Mouse (Mus musculus) heart, embryonic 10.5 days (tissue): ENCODE data around the gene Gm13089. TPM values are rescaled to one million over a fixed set of nuclear protein-coding genes. Genes with fewer than 3 reads are reported as not detected.
"Not testable (repeated sequence)": the region's sequence is repeated elsewhere in the genome, so short reads cannot be mapped to it uniquely, and the experiment has no call there.

Experiments
- DNase-seq: peaks from one replicate; pipeline ENCODE4 v3.0.0-alpha.2; 2017; ENCODE audit warnings: low spot score
- H3K27ac ChIP-seq: fragments of 300-500 bp; sonication (generic); 2 replicates; pipeline ENCODE4 v1.5.1; 2016; ENCODE audit warnings: mild to moderate bottlenecking
- H3K27me3 ChIP-seq: fragments of 300-500 bp; sonication (generic); 2 replicates; pipeline ENCODE4 v1.6.1; 2016; ENCODE audit warnings: mild to moderate bottlenecking; ENCODE audit not compliant: poor library complexity, insufficient read depth, severe bottlenecking
- H3K36me3 ChIP-seq: fragments of 300-500 bp; sonication (generic); 2 replicates; pipeline ENCODE4 v1.6.1; 2016; ENCODE audit warnings: mild to moderate bottlenecking, moderate library complexity
- H3K4me1 ChIP-seq: fragments of 300-500 bp; sonication (generic); 2 replicates; pipeline ENCODE4 v1.6.1; 2016; ENCODE audit warnings: mild to moderate bottlenecking
- H3K4me3 ChIP-seq: fragments of 300-500 bp; sonication (generic); 2 replicates; pipeline ENCODE4 v1.5.1; 2016; ENCODE audit warnings: mild to moderate bottlenecking, moderate library complexity
- H3K9me3 ChIP-seq: fragments of 300-500 bp; sonication (generic); 2 replicates; pipeline ENCODE4 v1.6.1; 2016; ENCODE audit warnings: mild to moderate bottlenecking, moderate library complexity
- WGBS: fragments of 180-500 bp; shearing (Covaris S2); methylation state at CpG from one replicate; pipeline ENCODE4 v1.1.7; 2016; 5-methylcytosine and 5-hydroxymethylcytosine counted together
- polyA plus RNA-seq: library from polyadenylated mRNA; unstranded; fragments of >200 nt; fragmentation: Nextera tagmentation; extraction: Ambion mirVana; gene quantifications from 2 replicates; pipeline ENCODE4 v1.2.1, GENCODE M21; 2016

Gene Gm13089
- not detected in 2 replicates for polyA plus RNA-seq

- no peaks in the 10 kb centered on the region for H3K4me1 ChIP-seq
- H3K4me3 ChIP-seq, result no peak within 1 kb of the TSS
- H3K27me3 ChIP-seq, result no peaks in the 10 kb centered on the region
- peaks cover 14% of the 10 kb centered on the region for H3K9me3 ChIP-seq
- no peaks in the 10 kb centered on the region for H3K36me3 ChIP-seq
- WGBS, result 69% methylated on average over 2 of the region's 2 CpGs
- DNase-seq, result no peak
- H3K27ac ChIP-seq, result no peak within 1 kb of the TSS
Measured at GRCm38 (mm10) chr4:143702611-143703010, at the start of gene Gm13089. Gm13089 (minus strand) TSS chr4:143702711.

- H3K36me3 ChIP-seq, result no peaks in the 10 kb centered on the region
- H3K4me1 ChIP-seq, result no peaks in the 10 kb centered on the region
- no peak within 1 kb of the TSS for H3K27ac ChIP-seq
- H3K27me3 ChIP-seq, result no peaks in the 10 kb centered on the region
- no peak for DNase-seq
- peaks cover 6% of the 10 kb centered on the region; the same call in 1 of the 2 replicates for H3K9me3 ChIP-seq
- no peak within 1 kb of the TSS for H3K4me3 ChIP-seq
- WGBS, result 86% methylated on average over 1 of the region's 1 CpGs
Measured at GRCm38 (mm10) chr4:143719155-143719554, 16.6 kb upstream of the Gm13089 start, which contains the start of gene Gm13078. Gm13078 (plus strand) TSS chr4:143719455.

GRCm38 (mm10) chr4:143657146-143657545, 45.4 kb downstream of the Gm13089 start, which contains the start of gene Gm13088:
Gm13088 (minus strand) TSS chr4:143657246.
- H3K9me3 ChIP-seq, H3K27ac ChIP-seq, H3K27me3 ChIP-seq: not testable (repeated sequence)

More at GRCm38 (mm10) chr4:143657146-143657545, 45.4 kb downstream of the Gm13089 start, which contains the start of gene Gm13088:
- H3K4me1 ChIP-seq, H3K36me3 ChIP-seq, H3K4me3 ChIP-seq, DNase-seq: not testable (repeated sequence)

Other genes with a start within 250 kb of the Gm13089 start
- not detected in 2 replicates for gene Gm13043, start 191.4 kb downstream of the Gm13089 start, polyA plus RNA-seq
- not detected in 2 replicates for gene Gm13040, start 166.8 kb downstream of the Gm13089 start, polyA plus RNA-seq
- not detected in 2 replicates for gene BC080695, start 151.0 kb downstream of the Gm13089 start, polyA plus RNA-seq
- gene Gm13057, start 151.0 kb downstream of the Gm13089 start, polyA plus RNA-seq, result not detected in 2 replicates
- gene Gm13083, start 87.7 kb downstream of the Gm13089 start, polyA plus RNA-seq, result not detected in 2 replicates
- gene Gm13088, start 45.5 kb downstream of the Gm13089 start, polyA plus RNA-seq, result not detected in 2 replicates
- not detected in 2 replicates for gene Gm13078, start 16.7 kb upstream of the Gm13089 start, polyA plus RNA-seq
- not detected in 2 replicates for gene Gm13023, start 86.6 kb upstream of the Gm13089 start, polyA plus RNA-seq
- not detected in 2 replicates for gene Gm13084, start 113.4 kb upstream of the Gm13089 start, polyA plus RNA-seq
- gene Gm13103, start 143.8 kb upstream of the Gm13089 start, polyA plus RNA-seq, result not detected in 2 replicates
- not detected in 2 replicates for gene Pramef6, start 197.7 kb upstream of the Gm13089 start, polyA plus RNA-seq
- gene Pramef25, start 248.3 kb upstream of the Gm13089 start, polyA plus RNA-seq, result not detected in 2 replicates